4 mouse cellular contexts compared by ENCODE assay signal in the genomic region with DNA sequence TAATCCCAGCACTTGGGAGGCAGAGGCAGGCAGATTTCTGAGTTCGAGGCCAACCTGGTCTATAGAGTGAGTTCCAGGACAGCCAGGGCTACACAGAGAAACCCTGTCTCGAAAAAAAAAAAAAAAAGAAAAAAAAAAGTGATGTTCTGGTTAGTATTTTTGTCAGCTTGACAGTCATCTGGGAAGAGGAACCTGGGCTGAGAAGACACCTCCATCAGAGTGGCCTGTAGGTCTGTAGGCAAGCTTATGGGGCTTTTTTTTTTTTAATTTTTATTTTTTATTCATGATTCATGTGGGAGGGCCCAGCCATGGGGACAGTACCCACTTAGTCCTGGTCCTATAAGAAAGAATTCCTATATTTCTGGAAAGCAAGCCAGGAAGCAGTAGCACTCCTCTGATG. TPM values are rescaled to one million over a fixed set of nuclear protein-coding genes. Genes with fewer than 3 reads are reported as not detected.
DNase-seq lines count a peak whose midpoint lies in the region; ATAC-seq and TF ChIP-seq lines count a peak whose summit lies in the region.
"Not testable (repeated sequence)": the region's sequence is repeated elsewhere in the genome, so short reads cannot be mapped to it uniquely, and the experiment has no call there.

No protein-coding gene starts in this region.

- H3K4me1 ChIP-seq in CH12.LX (ENCODE audit: control insufficient read depth in 1 of 2, insufficient read depth in 2 of 2): peaks cover 13 to 62% of the 10 kb centered on the region in 2 experiments
- H3K4me1 ChIP-seq in forebrain, embryonic 12.5 days: peaks cover 21% of the 10 kb centered on the region
- peaks cover 17% of the 10 kb centered on the region for H3K4me1 ChIP-seq in forebrain, embryonic 14.5 days (ENCODE audit: control insufficient read depth, insufficient read depth, low read length)
- H3K4me1 ChIP-seq in forebrain, embryonic 16.5 days (replicated peaks; ENCODE audit: control insufficient read depth, insufficient read depth, low read length): peaks cover 20% of the 10 kb centered on the region

- TF ChIP-seq POLR2A in CH12.LX (IDR thresholded peaks at IDR 0.05; ENCODE audit: low read depth, low read length): not testable (repeated sequence)

- H3K9ac ChIP-seq in CH12.LX (ENCODE audit: insufficient read depth, low read depth); forebrain, embryonic 12.5 days; forebrain, embryonic 14.5 days (ENCODE audit: low read length); forebrain, embryonic 16.5 days (replicated peaks; ENCODE audit: low read depth, low read length): not testable (repeated sequence)

- in situ Hi-C loops in CH12.LX (cut with MboI; ENCODE audit: low pct_ligation_motif_present, low pct_unique_long_range_greater_than_20kb, low sequenced_read_pairs): not testable (repeated sequence)

- peak; percentile 51 for DNase-seq in CH12.LX (ENCODE audit: extremely low read depth)
- not testable (repeated sequence) for DNase-seq in forebrain, embryonic 14.5 days (ENCODE audit: low spot score)

- H3K4me2 ChIP-seq in CH12.LX (ENCODE audit: insufficient read depth, low read depth, poor library complexity, severe bottlenecking): peak overlapping the region; percentile 57
- H3K4me2 ChIP-seq in forebrain, embryonic 12.5 days; forebrain, embryonic 14.5 days (ENCODE audit: low read length); forebrain, embryonic 16.5 days (ENCODE audit: low read length): not testable (repeated sequence)

- H3K27me3 ChIP-seq in CH12.LX (replicated peaks); forebrain, embryonic 12.5 days; forebrain, embryonic 14.5 days (replicated peaks; ENCODE audit: control insufficient read depth, insufficient read depth, low read length); forebrain, embryonic 16.5 days (replicated peaks; ENCODE audit: control insufficient read depth, insufficient read depth, low read length): not testable (repeated sequence)

- H3K9me3 ChIP-seq in CH12.LX (replicated peaks; ENCODE audit: low read length); forebrain, embryonic 12.5 days; forebrain, embryonic 14.5 days (replicated peaks; ENCODE audit: control insufficient read depth, low read length); forebrain, embryonic 16.5 days (ENCODE audit: control insufficient read depth, low read length): not testable (repeated sequence)

- not testable (repeated sequence) for ATAC-seq in forebrain, embryonic 12.5 days (ENCODE audit: low FRiP score); forebrain, embryonic 14.5 days; forebrain, embryonic 16.5 days

- not testable (repeated sequence) for H3K79me2 ChIP-seq in CH12.LX (replicated peaks; ENCODE audit: control insufficient read depth, extremely low read depth, insufficient read depth, poor library complexity, severe bottlenecking)

- not testable (repeated sequence) for H3K27ac ChIP-seq in CH12.LX (ENCODE audit: insufficient read depth, low read depth)
- peak overlapping the region; percentile 65; the same call in 1 of the 2 replicates for H3K27ac ChIP-seq in forebrain, embryonic 12.5 days
- H3K27ac ChIP-seq in forebrain, embryonic 14.5 days (ENCODE audit: low read depth, low read length): 0 out of 2 replicates have a peak overlapping the region, but pooled peaks have one; percentile 21
- 0 out of 2 replicates have a peak overlapping the region, but pooled peaks have one; percentile 2 for H3K27ac ChIP-seq in forebrain, embryonic 16.5 days (ENCODE audit: low read length)

- dilution Hi-C loops in CH12.LX (cut with MboI; ENCODE audit: extremely low pct_ligation_motif_present, extremely low pct_unique_long_range_greater_than_20kb, low sequenced_read_pairs): not testable (repeated sequence)

- TF ChIP-seq RAD21 in CH12.LX (IDR thresholded peaks at IDR 0.05; ENCODE audit: low read depth, low read length): not testable (repeated sequence)

- not testable (repeated sequence) for H3K4me3 ChIP-seq in CH12.LX (replicated peaks in 1 of 3; ENCODE audit: low read depth in 2 of 3, low read length in 2 of 3, poor library complexity in 1 of 3); forebrain, embryonic 12.5 days (replicated peaks); forebrain, embryonic 14.5 days (ENCODE audit: low read depth, low read length); forebrain, embryonic 16.5 days (replicated peaks; ENCODE audit: low read length)

- TF ChIP-seq EP300 in CH12.LX (IDR thresholded peaks at IDR 0.05; ENCODE audit: low read length): peak; percentile 26; the same call in 1 of the 2 replicates

- WGBS in forebrain, embryonic 12.5 days: 85% methylated on average over 2 of the region's 2 CpGs
- 100% methylated on average over 1 of the region's 2 CpGs for WGBS in forebrain, embryonic 14.5 days
- 82% methylated on average over 1 of the region's 2 CpGs for WGBS in forebrain, embryonic 16.5 days

- not testable (repeated sequence) for H3K36me3 ChIP-seq in CH12.LX (replicated peaks in 1 of 2; ENCODE audit: control insufficient read depth in 1 of 2, insufficient read depth in 1 of 2, low read length in 1 of 2); forebrain, embryonic 12.5 days (replicated peaks); forebrain, embryonic 14.5 days (ENCODE audit: control insufficient read depth, insufficient read depth, low read length); forebrain, embryonic 16.5 days (ENCODE audit: control insufficient read depth, insufficient read depth)

- TF ChIP-seq CTCF in CH12.LX (conservative IDR thresholded peaks at IDR 0.05 in 1 of 2, IDR thresholded peaks at IDR 0.05 in 1 of 2; ENCODE audit: low read depth in 2 of 2, low read length in 2 of 2): not testable (repeated sequence)

TF ChIP-seq in CH12.LX, 34 proteins besides CTCF, POLR2A, EP300 and RAD21:
- TF ChIP-seq JUND (conservative IDR thresholded peaks at IDR 0.05; ENCODE audit: low read depth, low read length) (peak; percentile 37; the same call in 1 of the 2 replicates), ZNF384 (IDR thresholded peaks at IDR 0.05; ENCODE audit: low read depth, low read length) (peak; percentile 92), SIN3A (IDR thresholded peaks at IDR 0.05; ENCODE audit: low read length) (0 out of 2 replicates have a peak, but pooled peaks have one; percentile 33), IRF4 (IDR thresholded peaks at IDR 0.05; ENCODE audit: low read depth, low read length) (0 out of 2 replicates have a peak, but pooled peaks have one; percentile 24)
TF ChIP-seq in CH12.LX: peak in this region for 4; not testable (repeated sequence) for 30.

RNA-seq across cellular contexts. Expression of gene Fam168a, which starts 28.5 kb away (rescaled TPM):
- total RNA-seq in CH12.LX (2012; rRNA removed): 3.4 and 4.0 TPM in 2 replicates
- 4.9 and 5.2 TPM in 2 replicates for total RNA-seq in CH12.LX (2014; rRNA removed)
- 11.6 and 15.0 TPM in 2 replicates for polyA plus RNA-seq in CH12.LX (2012; ENCODE audit: insufficient read length, low read depth)
- polyA plus RNA-seq in forebrain, embryonic 12.5 days (2016; fragmentation: Nextera tagmentation; extraction: Ambion mirVana): 63.9 and 72.6 TPM in 2 replicates
- 86.6 and 103 TPM in 2 replicates for polyA plus RNA-seq in forebrain, embryonic 14.5 days (2014; fragmentation: Nextera tagmentation; extraction: Ambion mirVana)
- 118 and 119 TPM in 2 replicates for polyA plus RNA-seq in forebrain, embryonic 16.5 days (2015; fragmentation: Nextera tagmentation; extraction: Ambion mirVana)
